In the genomic region with DNA sequence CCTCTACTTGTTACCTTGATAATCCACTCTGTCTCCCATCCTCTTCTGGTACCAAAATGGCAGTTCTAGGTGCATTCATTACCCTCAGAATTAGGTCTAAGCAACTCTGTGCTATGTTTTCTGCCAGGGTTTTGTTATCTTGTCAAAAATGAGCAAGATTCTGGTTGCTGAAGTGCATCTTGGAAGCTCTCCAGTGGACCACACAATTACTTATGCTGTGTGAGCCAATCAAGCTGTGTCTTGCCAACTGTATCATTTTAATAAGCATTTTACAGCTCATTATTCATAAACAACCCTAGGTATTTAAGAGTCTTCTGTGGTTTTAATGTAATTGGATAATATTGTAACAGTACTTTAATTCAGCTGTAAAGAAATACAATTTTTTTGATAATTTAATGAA, we compare ENCODE assay signal across 26 mouse cellular contexts. TPM values are rescaled to one million over a fixed set of nuclear protein-coding genes. Genes with fewer than 3 reads are reported as not detected.
A peak's percentile ranks its signal among the peaks of the same experiment; 100 is the strongest.
DNase-seq lines count a peak whose midpoint lies in the region; ATAC-seq and TF ChIP-seq lines count a peak whose summit lies in the region.
"Had no signal": no experiment of that assay in that cellular context is flagged by ENCODE, and none has a peak within 500 bp of the region (broad histone marks: within the 10 kb centered on the region; RNA-seq: fewer than 3 reads in every experiment).

No protein-coding gene starts in this region.

- H3K9ac ChIP-seq in hindbrain, postnatal 0 days (replicated peaks; ENCODE audit: low read length) = no peak overlapping the region
- no peak overlapping the region for H3K9ac ChIP-seq in hindbrain, embryonic 13.5 days
- H3K9ac ChIP-seq in midbrain, postnatal 0 days (replicated peaks; ENCODE audit: low read length, poor library complexity, severe bottlenecking) = no peak overlapping the region
- H3K9ac ChIP-seq: forebrain, embryonic 13.5 days; heart, embryonic 13.5 days; hindbrain, embryonic 12.5 days had no signal

- H3K27ac ChIP-seq in hindbrain, postnatal 0 days = no peak overlapping the region
- no peak overlapping the region for H3K27ac ChIP-seq in hindbrain, embryonic 13.5 days
- H3K27ac ChIP-seq in midbrain, postnatal 0 days (ENCODE audit: low read depth, low read length) = no peak overlapping the region
- H3K27ac ChIP-seq in midbrain, embryonic 10.5 days (replicated peaks) = no peak overlapping the region
- H3K27ac ChIP-seq: forebrain, embryonic 10.5 days; forebrain, embryonic 13.5 days; heart, adult 2 months; heart, embryonic 10.5 days; heart, embryonic 13.5 days; hindbrain, embryonic 12.5 days had no signal

- no peak for TF ChIP-seq CTCF in hindbrain, postnatal 0 days (IDR thresholded peaks at IDR 0.05; ENCODE audit: low read depth)
- no peak for TF ChIP-seq CTCF in midbrain, postnatal 0 days (IDR thresholded peaks at IDR 0.05)
- TF ChIP-seq CTCF in brain, embryonic 14.5 days (IDR thresholded peaks at IDR 0.05; ENCODE audit: borderline replicate concordance, extremely low read depth, insufficient read depth, insufficient read length) = no peak

- H3K36me3 ChIP-seq in hindbrain, postnatal 0 days (ENCODE audit: insufficient read depth, low read length) = no peaks in the 10 kb centered on the region
- no peaks in the 10 kb centered on the region for H3K36me3 ChIP-seq in hindbrain, embryonic 13.5 days
- H3K36me3 ChIP-seq in midbrain, postnatal 0 days (ENCODE audit: insufficient read depth, low read length) = no peaks in the 10 kb centered on the region
- no peaks in the 10 kb centered on the region for H3K36me3 ChIP-seq in midbrain, embryonic 10.5 days
- H3K36me3 ChIP-seq: forebrain, embryonic 10.5 days; G1E; heart, embryonic 10.5 days; heart, embryonic 13.5 days; hindbrain, embryonic 12.5 days had no signal

- no peak for TF ChIP-seq POLR2A in brain, embryonic 14.5 days (IDR thresholded peaks at IDR 0.05; ENCODE audit: borderline replicate concordance, extremely low read depth, insufficient read depth, insufficient read length, poor library complexity, severe bottlenecking)

- no peak overlapping the region for H3K4me3 ChIP-seq in hindbrain, postnatal 0 days (ENCODE audit: low read length)
- H3K4me3 ChIP-seq in hindbrain, embryonic 13.5 days = no peak overlapping the region
- H3K4me3 ChIP-seq in midbrain, postnatal 0 days (ENCODE audit: low read depth, low read length) = no peak overlapping the region
- H3K4me3 ChIP-seq in midbrain, embryonic 10.5 days = no peak overlapping the region
- H3K4me3 ChIP-seq: forebrain, embryonic 10.5 days; forebrain, embryonic 13.5 days; heart, adult 2 months; heart, embryonic 10.5 days; heart, embryonic 13.5 days; hindbrain, embryonic 12.5 days had no signal

- ATAC-seq in hindbrain, postnatal 0 days = no peak
- no peak for ATAC-seq in hindbrain, embryonic 13.5 days (ENCODE audit: low FRiP score)
- no peak for ATAC-seq in midbrain, postnatal 0 days (ENCODE audit: low FRiP score)
- ATAC-seq: forebrain, embryonic 13.5 days; hindbrain, embryonic 16.5 days; inflammation-experienced regulatory T-cells, adult 6 months; intestine, embryonic 16.5 days had no signal

- H3K4me1 ChIP-seq in hindbrain, postnatal 0 days (ENCODE audit: insufficient read depth, low read length) = peaks cover 4% of the 10 kb centered on the region; the same call in 1 of the 2 replicates
- H3K4me1 ChIP-seq in hindbrain, embryonic 13.5 days (replicated peaks) = 0 out of 2 replicates have a peak, but pooled peaks cover 4% of the 10 kb centered on the region
- no peaks in the 10 kb centered on the region for H3K4me1 ChIP-seq in midbrain, postnatal 0 days (ENCODE audit: insufficient read depth, low read length)
- no peaks in the 10 kb centered on the region for H3K4me1 ChIP-seq in midbrain, embryonic 10.5 days
- H3K4me1 ChIP-seq: forebrain, embryonic 13.5 days; heart, embryonic 10.5 days; heart, embryonic 13.5 days; hindbrain, embryonic 12.5 days had no signal

- H3K9me3 ChIP-seq in hindbrain, postnatal 0 days (ENCODE audit: low read length) = no peaks in the 10 kb centered on the region
- H3K9me3 ChIP-seq in hindbrain, embryonic 13.5 days = no peaks in the 10 kb centered on the region
- no peaks in the 10 kb centered on the region for H3K9me3 ChIP-seq in midbrain, postnatal 0 days (ENCODE audit: low read length)
- H3K9me3 ChIP-seq in midbrain, embryonic 10.5 days (replicated peaks) = no peaks in the 10 kb centered on the region
- H3K9me3 ChIP-seq: forebrain, embryonic 10.5 days; forebrain, embryonic 13.5 days; G1E; heart, embryonic 10.5 days; heart, embryonic 13.5 days; hindbrain, embryonic 12.5 days had no signal

- peak; percentile 4 to 16 for DNase-seq in cerebellum, postnatal 14 days
- no peak for DNase-seq in cerebellum, adult 11 months
- peak; percentile 59 for DNase-seq in hindbrain, postnatal 0 days (ENCODE audit: low spot score)
- DNase-seq in midbrain, postnatal 0 days (ENCODE audit: low spot score) = peak; percentile 41
- no peak for DNase-seq in midbrain, embryonic 10.5 days (ENCODE audit: low spot score)
- DNase-seq in brain, embryonic 14.5 days (ENCODE audit: low read depth) = peak; percentile 72
- DNase-seq: adrenal gland, adult 2 months; adrenal gland, postnatal 14 days; B cell, adult 2 months; cerebellum, adult 18-20 months; cerebellum, adult 9-10 months; cerebellum, postnatal 36 days; gastrocnemius, postnatal 25 days; heart, adult 2 months had no signal

- H3K4me2 ChIP-seq in hindbrain, postnatal 0 days (ENCODE audit: low read depth, low read length) = no peak overlapping the region
- no peak overlapping the region for H3K4me2 ChIP-seq in hindbrain, embryonic 13.5 days
- no peak overlapping the region for H3K4me2 ChIP-seq in midbrain, postnatal 0 days (ENCODE audit: low read depth, low read length, poor library complexity, severe bottlenecking)
- H3K4me2 ChIP-seq: forebrain, embryonic 13.5 days; heart, embryonic 13.5 days; hindbrain, embryonic 12.5 days had no signal

- no peaks in the 10 kb centered on the region for H3K27me3 ChIP-seq in hindbrain, postnatal 0 days (ENCODE audit: insufficient read depth, low read length)
- no peaks in the 10 kb centered on the region for H3K27me3 ChIP-seq in hindbrain, embryonic 13.5 days
- H3K27me3 ChIP-seq in midbrain, postnatal 0 days (ENCODE audit: insufficient read depth, low read length) = no peaks in the 10 kb centered on the region
- no peaks in the 10 kb centered on the region for H3K27me3 ChIP-seq in midbrain, embryonic 10.5 days (ENCODE audit: low read depth, poor library complexity, severe bottlenecking)
- H3K27me3 ChIP-seq: CH12.LX; forebrain, embryonic 13.5 days; heart, embryonic 13.5 days; hindbrain, embryonic 12.5 days had no signal

RNA-seq across cellular contexts. Expression of gene Fmo4, which starts 17.3 kb away (rescaled TPM):
- 0.52 and 0.90 TPM in 2 replicates for total RNA-seq in hindbrain, postnatal 0 days (2014; rRNA removed)
- 0.96 and 1.1 TPM in 2 replicates for polyA plus RNA-seq in hindbrain, postnatal 0 days (2015; fragmentation: Nextera tagmentation; extraction: Ambion mirVana)
- 0.38 and 0.62 TPM in 2 replicates for polyA plus RNA-seq in hindbrain, embryonic 13.5 days (2015; fragmentation: Nextera tagmentation; extraction: Ambion mirVana)
- 0.42 and 0.77 TPM in 2 replicates for total RNA-seq in midbrain, postnatal 0 days (2014; rRNA removed)
- 0.78 and 1.2 TPM in 2 replicates for polyA plus RNA-seq in midbrain, postnatal 0 days (2015; fragmentation: Nextera tagmentation; extraction: Ambion mirVana)
- polyA plus RNA-seq in midbrain, embryonic 10.5 days (2016; fragmentation: Nextera tagmentation; extraction: Ambion mirVana) = 0.58 and 0.95 TPM in 2 replicates
- 0.55 and 0.79 TPM in 2 replicates for polyA plus RNA-seq in brain, embryonic 14.5 days (2012; rRNA removed)
- total RNA-seq: CH12.LX; hematopoietic stem cell, adult 5-6 weeks had no signal
- polyA plus RNA-seq: inflammation-experienced regulatory T-cells, adult 6 months had no signal

RNA-seq across cellular contexts. Expression of gene Prrc2c, which starts 56.1 kb away (rescaled TPM):
- 58.9 and 68.6 TPM in 2 replicates for total RNA-seq in hindbrain, postnatal 0 days (2014; rRNA removed)
- polyA plus RNA-seq in hindbrain, postnatal 0 days (2015; fragmentation: Nextera tagmentation; extraction: Ambion mirVana) = 133 and 148 TPM in 2 replicates
- polyA plus RNA-seq in hindbrain, embryonic 13.5 days (2015; fragmentation: Nextera tagmentation; extraction: Ambion mirVana) = 165 and 170 TPM in 2 replicates
- 71.5 and 91.8 TPM in 2 replicates for total RNA-seq in midbrain, postnatal 0 days (2014; rRNA removed)
- 121 and 155 TPM in 2 replicates for polyA plus RNA-seq in midbrain, postnatal 0 days (2015; fragmentation: Nextera tagmentation; extraction: Ambion mirVana)
- polyA plus RNA-seq in midbrain, embryonic 10.5 days (2016; fragmentation: Nextera tagmentation; extraction: Ambion mirVana) = 144 and 148 TPM in 2 replicates
- 31.1 and 73.6 TPM in 2 replicates for polyA plus RNA-seq in brain, embryonic 14.5 days (2012; rRNA removed)

Comparison
In these comparisons a context has a peak if more than half of its experiments do, and no peak if none do; other contexts are left out.
1. DNase-seq: peak in cerebellum, postnatal 14 days (2 of 2), hindbrain, postnatal 0 days (single experiment), midbrain, postnatal 0 days (single experiment) and brain, embryonic 14.5 days (single experiment); none in cerebellum, adult 11 months (single experiment) and midbrain, embryonic 10.5 days (single experiment).